Mouse (Mus musculus): ENCODE measurements around the gene Tnr. TPM values are rescaled to one million over a fixed set of nuclear protein-coding genes. Genes with fewer than 3 reads are reported as not detected.

Gene Tnr
- polyA plus RNA-seq, 1 experiment from 2014 or later: not detected

DNA sequence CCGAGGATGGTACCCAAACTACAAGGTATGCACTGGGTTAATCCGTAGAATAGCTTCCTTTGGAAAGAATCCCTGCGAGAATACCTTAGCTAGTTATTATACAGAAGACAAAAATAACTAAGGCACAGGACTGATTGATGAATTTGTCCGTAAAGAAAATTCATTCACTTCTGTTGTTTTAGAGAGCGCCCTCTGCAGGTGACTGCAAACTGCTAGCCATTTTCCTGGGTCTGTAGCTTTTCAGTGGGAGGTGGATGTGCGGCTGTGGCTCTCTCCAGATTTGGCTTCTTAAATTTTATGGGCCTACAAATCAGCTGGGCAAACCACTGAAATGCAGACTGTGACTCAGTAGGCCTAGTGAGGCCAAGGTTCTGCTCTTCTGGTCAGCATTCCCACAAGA lies 42.5 kb downstream of the Tnr start:
- no peak overlapping the region for H3K4me3 ChIP-seq (ENCODE audit: control insufficient read depth in 1 of 2, insufficient read depth in 1 of 2, low read depth in 1 of 2, low read length in 2 of 2)
- H3K9ac ChIP-seq (ENCODE audit: low read length): no peak overlapping the region
- no peak overlapping the region for H3K27ac ChIP-seq (replicated peaks in 1 of 2; ENCODE audit: control insufficient read depth in 1 of 2, insufficient read depth in 1 of 2, low read depth in 2 of 2, low read length in 2 of 2)
- H3K4me1 ChIP-seq (ENCODE audit: control insufficient read depth in 2 of 2, insufficient read depth in 2 of 2, low read length in 2 of 2): no peaks in the 10 kb centered on the region
- H3K9me3 ChIP-seq (ENCODE audit: control insufficient read depth, low read length): no peaks in the 10 kb centered on the region
- no peaks in the 10 kb centered on the region for H3K36me3 ChIP-seq (ENCODE audit: control insufficient read depth, insufficient read depth, low read length)
- no peak for ATAC-seq (ENCODE audit: insufficient number of reproducible peaks, insufficient read depth, low FRiP score, low read depth)
- no peaks in the 10 kb centered on the region for H3K27me3 ChIP-seq (ENCODE audit: control insufficient read depth, insufficient read depth, low read length)
- 74% methylated on average over 6 of the region's 6 CpGs for WGBS
- no peak overlapping the region for H3K4me2 ChIP-seq (ENCODE audit: low read length)

- Histone ChIP-seq H3K9me3 (ENCODE audit: control insufficient read depth, low read length) (no peaks in the 10 kb centered on the region), H3K4me3 (ENCODE audit: control insufficient read depth in 1 of 2, insufficient read depth in 1 of 2, low read depth in 1 of 2, low read length in 2 of 2) (no peak overlapping the region), H3K4me2 (ENCODE audit: low read length) (no peak overlapping the region), H3K9ac (ENCODE audit: low read length) (no peak overlapping the region), H3K27ac (replicated peaks in 1 of 2; ENCODE audit: control insufficient read depth in 1 of 2, insufficient read depth in 1 of 2, low read depth in 2 of 2, low read length in 2 of 2) (no peak overlapping the region), H3K4me1 (ENCODE audit: control insufficient read depth in 2 of 2, insufficient read depth in 2 of 2, low read length in 2 of 2) (no peaks in the 10 kb centered on the region), H3K27me3 (ENCODE audit: control insufficient read depth, insufficient read depth, low read length) (no peaks in the 10 kb centered on the region), H3K36me3 (ENCODE audit: control insufficient read depth, insufficient read depth, low read length) (no peaks in the 10 kb centered on the region)
- ATAC-seq (ENCODE audit: insufficient number of reproducible peaks, insufficient read depth, low FRiP score, low read depth): no peak
- WGBS: 81% methylated on average over 7 of the region's 7 CpGs
Measured at GRCm38 (mm10) chr1:159567171-159567570, 43.6 kb downstream of the Tnr start.

DNA sequence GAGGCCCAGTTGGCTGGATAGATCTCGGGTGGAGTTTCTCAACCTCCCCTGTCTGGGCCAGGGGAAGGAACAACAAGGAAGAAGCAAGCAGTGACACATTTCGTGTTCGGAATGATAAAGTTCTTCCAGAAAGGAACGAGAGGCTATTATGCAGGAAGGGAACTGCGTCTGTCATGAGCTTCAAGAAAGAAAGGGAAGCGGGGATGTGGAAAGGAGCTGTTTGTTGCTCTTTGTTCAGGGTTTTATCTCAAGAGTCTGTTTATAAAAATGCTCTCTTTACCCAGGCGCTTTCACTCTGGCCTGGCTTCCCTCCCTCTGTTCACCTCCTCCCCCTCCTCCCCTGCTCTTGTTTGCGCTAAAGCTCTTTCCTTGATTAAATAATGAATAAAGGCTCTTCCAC lies 46.7 kb downstream of the Tnr start:
- Histone ChIP-seq H3K36me3 (ENCODE audit: control insufficient read depth, insufficient read depth, low read length) (no peaks in the 10 kb centered on the region), H3K4me2 (ENCODE audit: low read length) (no peak overlapping the region), H3K27ac (replicated peaks in 1 of 2; ENCODE audit: control insufficient read depth in 1 of 2, insufficient read depth in 1 of 2, low read depth in 2 of 2, low read length in 2 of 2) (peak overlapping the region; percentile 20 to 37; a peak in 1 of 4 replicates), H3K27me3 (ENCODE audit: control insufficient read depth, insufficient read depth, low read length) (no peaks in the 10 kb centered on the region), H3K4me1 (ENCODE audit: control insufficient read depth in 2 of 2, insufficient read depth in 2 of 2, low read length in 2 of 2) (no peaks in the 10 kb centered on the region), H3K9ac (ENCODE audit: low read length) (no peak overlapping the region), H3K9me3 (ENCODE audit: control insufficient read depth, low read length) (no peaks in the 10 kb centered on the region), H3K4me3 (ENCODE audit: control insufficient read depth in 1 of 2, insufficient read depth in 1 of 2, low read depth in 1 of 2, low read length in 2 of 2) (no peak overlapping the region)
- no peak for ATAC-seq (ENCODE audit: insufficient number of reproducible peaks, insufficient read depth, low FRiP score, low read depth)
- 26% methylated on average over 8 of the region's 8 CpGs for WGBS

DNA sequence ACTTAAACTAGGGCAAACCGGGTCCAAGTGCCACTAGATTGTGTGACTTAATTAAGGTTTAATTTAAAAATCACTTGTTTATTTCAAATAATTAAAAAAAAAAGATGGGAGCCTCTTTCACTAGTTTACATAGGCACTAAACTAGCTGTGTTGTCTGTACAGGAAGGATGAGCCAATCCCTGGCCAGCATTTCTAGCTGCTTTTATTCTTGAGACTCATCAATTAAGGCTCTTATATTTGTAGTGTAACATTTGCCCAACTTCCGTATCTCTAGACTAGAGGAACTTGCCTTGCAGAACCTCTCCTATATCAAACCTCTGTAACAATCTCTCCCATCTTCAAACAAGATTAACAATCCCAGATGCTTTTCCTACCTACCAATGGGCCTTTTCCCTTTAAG lies 47.3 kb downstream of the Tnr start:
- Histone ChIP-seq H3K27ac (replicated peaks in 1 of 2; ENCODE audit: control insufficient read depth in 1 of 2, insufficient read depth in 1 of 2, low read depth in 2 of 2, low read length in 2 of 2) (no peak overlapping the region), H3K4me2 (ENCODE audit: low read length) (no peak overlapping the region), H3K36me3 (ENCODE audit: control insufficient read depth, insufficient read depth, low read length) (no peaks in the 10 kb centered on the region), H3K9ac (ENCODE audit: low read length) (no peak overlapping the region), H3K27me3 (ENCODE audit: control insufficient read depth, insufficient read depth, low read length) (no peaks in the 10 kb centered on the region), H3K9me3 (ENCODE audit: control insufficient read depth, low read length) (no peaks in the 10 kb centered on the region), H3K4me3 (ENCODE audit: control insufficient read depth in 1 of 2, insufficient read depth in 1 of 2, low read depth in 1 of 2, low read length in 2 of 2) (no peak overlapping the region), H3K4me1 (ENCODE audit: control insufficient read depth in 2 of 2, insufficient read depth in 2 of 2, low read length in 2 of 2) (no peaks in the 10 kb centered on the region)
- no peak for ATAC-seq (ENCODE audit: insufficient number of reproducible peaks, insufficient read depth, low FRiP score, low read depth)
- WGBS: 78% methylated on average over 2 of the region's 2 CpGs

- no peak overlapping the region for H3K9ac ChIP-seq (ENCODE audit: low read length)
- H3K4me2 ChIP-seq (ENCODE audit: low read length): no peak overlapping the region
- no peaks in the 10 kb centered on the region for H3K27me3 ChIP-seq (ENCODE audit: control insufficient read depth, insufficient read depth, low read length)
- H3K9me3 ChIP-seq (ENCODE audit: control insufficient read depth, low read length): no peaks in the 10 kb centered on the region
- no peak for ATAC-seq (ENCODE audit: insufficient number of reproducible peaks, insufficient read depth, low FRiP score, low read depth)
- WGBS: 88% methylated on average over 3 of the region's 3 CpGs
- H3K36me3 ChIP-seq (ENCODE audit: control insufficient read depth, insufficient read depth, low read length): no peaks in the 10 kb centered on the region
- H3K4me3 ChIP-seq (ENCODE audit: control insufficient read depth in 1 of 2, insufficient read depth in 1 of 2, low read depth in 1 of 2, low read length in 2 of 2): no peak overlapping the region
- no peak overlapping the region for H3K27ac ChIP-seq (replicated peaks in 1 of 2; ENCODE audit: control insufficient read depth in 1 of 2, insufficient read depth in 1 of 2, low read depth in 2 of 2, low read length in 2 of 2)
- no peaks in the 10 kb centered on the region for H3K4me1 ChIP-seq (ENCODE audit: control insufficient read depth in 2 of 2, insufficient read depth in 2 of 2, low read length in 2 of 2)
Measured at GRCm38 (mm10) chr1:159571951-159572350, 48.4 kb downstream of the Tnr start.

DNA sequence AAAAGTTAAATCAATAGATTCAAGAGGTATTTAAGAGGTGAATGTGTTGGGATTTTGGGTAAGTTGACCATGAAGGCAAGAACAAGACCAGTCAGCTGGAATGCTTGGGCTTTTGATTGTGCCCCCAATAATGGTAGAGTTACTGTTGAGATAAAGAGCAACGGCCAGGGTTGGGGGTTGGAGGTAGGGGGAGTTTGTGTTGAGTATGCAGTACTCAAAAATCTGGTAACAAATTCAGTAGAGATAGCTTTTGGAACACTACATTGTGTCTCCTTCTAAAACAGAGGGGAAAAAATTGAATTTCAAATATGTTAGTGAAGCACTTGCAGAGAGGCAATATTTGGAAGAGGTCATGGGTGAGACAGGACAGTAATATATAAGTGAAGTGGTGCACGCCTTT lies 49.5 kb downstream of the Tnr start:
- no peaks in the 10 kb centered on the region for H3K27me3 ChIP-seq (ENCODE audit: control insufficient read depth, insufficient read depth, low read length)
- H3K27ac ChIP-seq (replicated peaks in 1 of 2; ENCODE audit: control insufficient read depth in 1 of 2, insufficient read depth in 1 of 2, low read depth in 2 of 2, low read length in 2 of 2): no peak overlapping the region
- H3K4me2 ChIP-seq (ENCODE audit: low read length): no peak overlapping the region
- no peak overlapping the region for H3K4me3 ChIP-seq (ENCODE audit: control insufficient read depth in 1 of 2, insufficient read depth in 1 of 2, low read depth in 1 of 2, low read length in 2 of 2)
- H3K36me3 ChIP-seq (ENCODE audit: control insufficient read depth, insufficient read depth, low read length): no peaks in the 10 kb centered on the region
- H3K9ac ChIP-seq (ENCODE audit: low read length): no peak overlapping the region
- WGBS: 73% methylated on average over 2 of the region's 2 CpGs
- no peak for ATAC-seq (ENCODE audit: insufficient number of reproducible peaks, insufficient read depth, low FRiP score, low read depth)
- H3K4me1 ChIP-seq (ENCODE audit: control insufficient read depth in 2 of 2, insufficient read depth in 2 of 2, low read length in 2 of 2): no peaks in the 10 kb centered on the region
- no peaks in the 10 kb centered on the region for H3K9me3 ChIP-seq (ENCODE audit: control insufficient read depth, low read length)

GRCm38 (mm10) chr1:159574661-159575060 lies 51.1 kb downstream of the Tnr start:
- no peaks in the 10 kb centered on the region for H3K36me3 ChIP-seq (ENCODE audit: control insufficient read depth, insufficient read depth, low read length)
- no peak overlapping the region for H3K4me2 ChIP-seq (ENCODE audit: low read length)
- H3K27me3 ChIP-seq (ENCODE audit: control insufficient read depth, insufficient read depth, low read length): no peaks in the 10 kb centered on the region
- ATAC-seq (ENCODE audit: insufficient number of reproducible peaks, insufficient read depth, low FRiP score, low read depth): no peak
- H3K4me1 ChIP-seq (ENCODE audit: control insufficient read depth in 2 of 2, insufficient read depth in 2 of 2, low read length in 2 of 2): no peaks in the 10 kb centered on the region
- no peak overlapping the region for H3K27ac ChIP-seq (replicated peaks in 1 of 2; ENCODE audit: control insufficient read depth in 1 of 2, insufficient read depth in 1 of 2, low read depth in 2 of 2, low read length in 2 of 2)
- no peaks in the 10 kb centered on the region for H3K9me3 ChIP-seq (ENCODE audit: control insufficient read depth, low read length)
- no peak overlapping the region for H3K4me3 ChIP-seq (ENCODE audit: control insufficient read depth in 1 of 2, insufficient read depth in 1 of 2, low read depth in 1 of 2, low read length in 2 of 2)
- no peak overlapping the region for H3K9ac ChIP-seq (ENCODE audit: low read length)
- WGBS: 57% methylated on average over 5 of the region's 5 CpGs

GRCm38 (mm10) chr1:159576246-159576645 lies 52.7 kb downstream of the Tnr start:
- Histone ChIP-seq H3K9me3 (ENCODE audit: control insufficient read depth, low read length) (no peaks in the 10 kb centered on the region), H3K9ac (ENCODE audit: low read length) (no peak overlapping the region), H3K27me3 (ENCODE audit: control insufficient read depth, insufficient read depth, low read length) (no peaks in the 10 kb centered on the region), H3K4me3 (ENCODE audit: control insufficient read depth in 1 of 2, insufficient read depth in 1 of 2, low read depth in 1 of 2, low read length in 2 of 2) (no peak overlapping the region), H3K36me3 (ENCODE audit: control insufficient read depth, insufficient read depth, low read length) (no peaks in the 10 kb centered on the region), H3K4me2 (ENCODE audit: low read length) (no peak overlapping the region), H3K27ac (replicated peaks in 1 of 2; ENCODE audit: control insufficient read depth in 1 of 2, insufficient read depth in 1 of 2, low read depth in 2 of 2, low read length in 2 of 2) (no peak overlapping the region), H3K4me1 (ENCODE audit: control insufficient read depth in 2 of 2, insufficient read depth in 2 of 2, low read length in 2 of 2) (no peaks in the 10 kb centered on the region)
- ATAC-seq (ENCODE audit: insufficient number of reproducible peaks, insufficient read depth, low FRiP score, low read depth): no peak
- 59% methylated on average over 2 of the region's 2 CpGs for WGBS
